Mouse (Mus musculus): ENCODE measurements around the gene Tmem59. TPM values are rescaled to one million over a fixed set of nuclear protein-coding genes. Genes with fewer than 3 reads are reported as not detected.
A peak's percentile ranks its signal among the peaks of the same experiment; 100 is the strongest.

Gene Tmem59
- polyA plus RNA-seq, 1 experiment from 2014 or later: 282 TPM

DNA sequence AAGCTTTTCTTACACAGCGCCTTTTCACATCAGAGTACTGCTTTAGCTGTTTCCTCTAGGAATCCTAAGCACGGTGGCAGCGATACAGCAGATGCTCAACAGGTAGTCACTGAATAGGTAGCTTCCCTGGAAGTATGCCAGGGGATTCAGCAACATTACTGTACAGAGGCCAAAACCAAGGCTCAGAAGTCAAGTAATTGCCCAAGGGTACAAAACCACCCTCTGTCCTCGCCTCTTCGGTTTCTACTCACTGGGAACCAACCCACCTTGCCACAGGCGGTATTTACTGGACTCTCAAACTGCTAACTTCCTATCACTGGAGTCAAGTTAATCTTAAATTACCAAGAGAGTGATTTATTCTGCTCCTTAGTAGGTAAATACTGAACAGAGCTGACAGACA lies 62.0 kb downstream of the Tmem59 start:
- 91% methylated on average over 6 of the region's 6 CpGs for WGBS (ENCODE audit: insufficient replicate concordance)
- DNase-seq (no peak), ATAC-seq (no peak)
- peaks cover 17% of the 10 kb centered on the region for H3K36me3 ChIP-seq (replicated peaks; ENCODE audit: insufficient read depth, low read length)
- no peak overlapping the region for H3K9ac ChIP-seq (replicated peaks)
- H3K9me3 ChIP-seq (ENCODE audit: low read length): no peaks in the 10 kb centered on the region
- peaks cover 10% of the 10 kb centered on the region; the same call in 1 of the 2 replicates for H3K4me1 ChIP-seq (ENCODE audit: insufficient read depth)
- TF ChIP-seq CTCF (IDR thresholded peaks at IDR 0.05; ENCODE audit: low read depth) (no peak), EP300 (IDR thresholded peaks at IDR 0.05; ENCODE audit: low read depth) (no peak)
- H3K27ac ChIP-seq (ENCODE audit: low read depth): no peak overlapping the region
- no peaks in the 10 kb centered on the region for H3K27me3 ChIP-seq (ENCODE audit: insufficient read depth, low read length)
- no peak overlapping the region for H3K4me2 ChIP-seq (ENCODE audit: low read depth, low read length)
- H3K4me3 ChIP-seq (ENCODE audit: low read depth, low read length): no peak overlapping the region

DNA sequence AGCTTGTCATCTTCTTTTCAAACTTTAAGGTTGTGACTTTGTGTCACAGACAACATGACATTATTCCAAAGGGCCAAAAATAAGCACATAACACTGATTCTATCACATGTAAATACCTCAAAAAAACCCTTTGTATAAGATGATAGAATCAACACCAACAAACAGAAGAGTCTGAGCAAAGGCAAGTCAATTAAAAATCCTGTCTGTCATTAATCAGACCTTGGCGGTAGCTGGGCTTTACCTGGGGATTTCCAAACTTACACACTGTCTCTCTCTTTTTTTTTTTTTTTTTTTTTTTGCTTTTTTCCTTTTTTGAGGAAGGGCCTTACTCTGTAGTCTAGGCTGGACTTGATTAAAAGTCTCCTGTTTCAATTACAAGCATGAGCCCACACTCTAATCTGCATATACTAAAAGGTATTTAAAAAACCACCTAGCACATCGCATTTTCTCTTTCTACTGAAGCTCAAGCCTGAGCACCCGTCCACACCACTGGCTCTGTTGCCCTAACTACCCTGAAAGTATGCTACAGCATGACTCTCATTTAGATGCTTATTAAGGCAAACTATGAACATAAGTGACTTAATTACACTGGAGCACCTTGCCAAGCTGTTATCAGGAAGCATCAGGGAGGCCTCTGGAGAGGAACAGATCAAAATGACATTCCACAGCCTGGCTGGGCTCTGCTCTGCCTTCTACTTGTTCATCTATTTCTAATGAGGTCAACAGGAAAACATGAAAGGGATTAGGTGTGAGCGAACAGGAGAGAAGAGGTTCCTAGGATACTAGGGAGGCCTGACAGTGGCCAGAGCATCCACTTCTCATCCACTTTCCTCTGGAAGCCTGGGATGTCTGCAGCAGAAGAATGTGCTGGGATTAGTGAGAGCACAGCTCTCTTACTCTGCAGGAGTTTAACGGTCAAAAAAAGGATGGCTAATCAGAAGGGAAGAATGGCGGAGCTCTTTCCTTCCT lies 65.5 kb downstream of the Tmem59 start:
- Histone ChIP-seq H3K4me1 (ENCODE audit: insufficient read depth) (peaks cover 16% of the 10 kb centered on the region; the same call in 1 of the 2 replicates), H3K27me3 (ENCODE audit: insufficient read depth, low read length) (no peaks in the 10 kb centered on the region), H3K27ac (ENCODE audit: low read depth) (no peak overlapping the region), H3K4me3 (ENCODE audit: low read depth, low read length) (no peak overlapping the region), H3K4me2 (ENCODE audit: low read depth, low read length) (no peak overlapping the region), H3K9ac (replicated peaks) (no peak overlapping the region), H3K36me3 (replicated peaks; ENCODE audit: insufficient read depth, low read length) (peaks cover 11% of the 10 kb centered on the region), H3K9me3 (ENCODE audit: low read length) (no peaks in the 10 kb centered on the region)
- TF ChIP-seq EP300 (IDR thresholded peaks at IDR 0.05; ENCODE audit: low read depth) (no peak), CTCF (IDR thresholded peaks at IDR 0.05; ENCODE audit: low read depth) (no peak)
- WGBS (ENCODE audit: insufficient replicate concordance): 82% methylated on average over 6 of the region's 6 CpGs
- DNase-seq (no peak), ATAC-seq (no peak)

DNA sequence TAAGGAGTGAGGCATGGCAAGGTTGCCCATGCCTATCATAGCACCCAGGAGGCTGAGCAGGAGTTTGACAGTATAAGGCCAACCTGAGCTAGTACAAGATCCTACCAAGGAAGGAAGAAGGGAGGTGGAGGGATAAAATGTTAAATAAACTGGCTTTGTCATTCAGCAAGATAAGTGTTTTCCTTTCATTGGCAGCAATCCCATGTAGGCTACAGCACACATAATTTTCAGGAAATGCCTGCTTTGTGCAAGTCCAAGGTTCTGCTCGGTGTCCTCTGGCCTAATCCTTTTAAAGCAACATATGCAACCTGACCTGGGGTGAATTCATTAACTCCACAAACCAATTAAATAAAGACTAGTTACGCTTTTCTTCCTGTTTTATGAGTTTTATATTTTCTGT lies 67.2 kb downstream of the Tmem59 start:
- H3K27ac ChIP-seq (ENCODE audit: low read depth): peak overlapping the region; percentile 77
- peak; percentile 57 for ATAC-seq
- no peak overlapping the region for H3K4me3 ChIP-seq (ENCODE audit: low read depth, low read length)
- H3K9me3 ChIP-seq (ENCODE audit: low read length): no peaks in the 10 kb centered on the region
- no peak overlapping the region for H3K4me2 ChIP-seq (ENCODE audit: low read depth, low read length)
- H3K4me1 ChIP-seq (ENCODE audit: insufficient read depth): peaks cover 16% of the 10 kb centered on the region; the same call in 1 of the 2 replicates
- peaks cover 4% of the 10 kb centered on the region; the same call in 1 of the 2 replicates for H3K36me3 ChIP-seq (replicated peaks; ENCODE audit: insufficient read depth, low read length)
- H3K27me3 ChIP-seq (ENCODE audit: insufficient read depth, low read length): no peaks in the 10 kb centered on the region
- no peak for TF ChIP-seq EP300 (IDR thresholded peaks at IDR 0.05; ENCODE audit: low read depth)
- 59% methylated on average over 2 of the region's 2 CpGs for WGBS (ENCODE audit: insufficient replicate concordance)
- H3K9ac ChIP-seq (replicated peaks): no peak overlapping the region
- DNase-seq: no peak

DNA sequence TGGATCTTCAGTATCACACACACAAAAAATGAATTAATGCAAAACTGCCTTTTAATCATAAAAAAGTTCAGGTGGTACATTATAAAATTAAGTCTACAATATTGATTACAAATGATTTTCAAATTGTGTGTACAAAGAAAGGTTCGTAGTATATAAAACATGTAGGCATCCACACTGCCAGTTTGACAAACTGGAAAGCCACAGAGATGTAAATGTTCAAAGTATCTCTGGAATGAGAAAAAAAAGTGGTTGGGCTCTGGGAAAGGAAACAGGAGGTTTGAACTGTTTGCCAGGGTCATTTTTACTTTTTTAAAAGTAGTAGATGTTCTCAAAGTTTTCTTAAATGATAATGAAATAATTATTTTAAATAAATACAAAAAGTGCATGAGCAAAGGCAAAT lies 67.8 kb downstream of the Tmem59 start:
- ATAC-seq: no peak

DNA sequence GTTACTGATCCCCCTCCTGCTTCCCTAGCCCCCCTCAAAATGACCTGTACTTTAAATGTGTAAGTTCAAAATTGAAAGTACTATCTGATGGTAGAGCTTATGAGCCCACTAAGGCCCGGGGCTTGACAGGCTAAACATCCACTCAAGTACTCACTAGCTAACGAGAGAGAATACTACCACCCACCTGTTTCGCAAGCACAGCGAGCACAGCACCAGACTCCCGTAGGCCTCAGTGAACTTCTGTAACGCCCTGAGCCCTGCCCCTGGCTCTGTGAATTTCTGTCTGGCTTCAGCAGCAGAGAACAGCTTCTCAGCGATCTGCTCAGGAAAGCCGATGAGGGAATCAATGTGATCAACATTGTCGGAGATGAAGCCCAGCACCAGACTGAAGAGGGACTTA lies 68.9 kb downstream of the Tmem59 start:
- WGBS (ENCODE audit: insufficient replicate concordance): 63% methylated on average over 9 of the region's 9 CpGs
- H3K4me1 ChIP-seq (ENCODE audit: insufficient read depth): peaks cover 16% of the 10 kb centered on the region; the same call in 1 of the 2 replicates
- H3K9ac ChIP-seq (replicated peaks): no peak overlapping the region
- peak; percentile 74 for ATAC-seq
- no peak overlapping the region for H3K4me3 ChIP-seq (ENCODE audit: low read depth, low read length)
- TF ChIP-seq EP300 (IDR thresholded peaks at IDR 0.05; ENCODE audit: low read depth) (no peak), CTCF (IDR thresholded peaks at IDR 0.05; ENCODE audit: low read depth) (no peak)
- H3K27me3 ChIP-seq (ENCODE audit: insufficient read depth, low read length): no peaks in the 10 kb centered on the region
- H3K27ac ChIP-seq (ENCODE audit: low read depth): peak overlapping the region; percentile 63
- no peak overlapping the region for H3K4me2 ChIP-seq (ENCODE audit: low read depth, low read length)
- H3K36me3 ChIP-seq (replicated peaks; ENCODE audit: insufficient read depth, low read length): no peaks in the 10 kb centered on the region
- no peaks in the 10 kb centered on the region for H3K9me3 ChIP-seq (ENCODE audit: low read length)
- DNase-seq: peak; percentile 49

More for the DNA sequence above, 67.8 kb downstream of the Tmem59 start:
- peak overlapping the region; percentile 67 for H3K27ac ChIP-seq (ENCODE audit: low read depth)
- H3K4me1 ChIP-seq (ENCODE audit: insufficient read depth): peaks cover 16% of the 10 kb centered on the region; the same call in 1 of the 2 replicates
- no peaks in the 10 kb centered on the region for H3K36me3 ChIP-seq (replicated peaks; ENCODE audit: insufficient read depth, low read length)
- no peaks in the 10 kb centered on the region for H3K27me3 ChIP-seq (ENCODE audit: insufficient read depth, low read length)
- no peak overlapping the region for H3K4me3 ChIP-seq (ENCODE audit: low read depth, low read length)
- no peak overlapping the region for H3K9ac ChIP-seq (replicated peaks)
- no peak for DNase-seq
- H3K9me3 ChIP-seq (ENCODE audit: low read length): no peaks in the 10 kb centered on the region
- WGBS (ENCODE audit: insufficient replicate concordance): 65% methylated on average over 1 of the region's 1 CpGs
- no peak overlapping the region for H3K4me2 ChIP-seq (ENCODE audit: low read depth, low read length)
- TF ChIP-seq EP300 (IDR thresholded peaks at IDR 0.05; ENCODE audit: low read depth): no peak
- TF ChIP-seq CTCF (IDR thresholded peaks at IDR 0.05; ENCODE audit: low read depth): no peak

DNA sequence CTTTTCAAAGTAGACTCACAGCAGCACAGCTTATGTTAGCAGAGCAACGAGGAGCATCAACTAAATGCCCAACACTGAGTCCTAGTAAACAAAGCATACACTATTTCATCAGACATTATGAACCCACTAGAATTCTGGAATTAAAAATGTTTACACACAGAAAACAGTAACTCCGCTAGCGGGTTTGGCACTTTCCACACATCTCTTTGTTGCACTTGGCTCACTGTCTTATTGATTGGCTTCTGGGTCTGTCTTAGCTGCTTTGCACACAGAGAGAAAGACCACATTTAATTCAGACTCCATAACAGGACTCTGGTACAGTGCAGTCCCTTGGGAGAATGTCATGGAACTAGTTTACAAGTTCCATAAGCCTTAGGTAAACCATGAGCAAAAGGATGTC lies 69.9 kb downstream of the Tmem59 start:
- H3K27ac ChIP-seq (ENCODE audit: low read depth): 0 out of 2 replicates have a peak overlapping the region, but pooled peaks have one; percentile 63
- 71% methylated on average over 3 of the region's 3 CpGs for WGBS (ENCODE audit: insufficient replicate concordance)
- TF ChIP-seq EP300 (IDR thresholded peaks at IDR 0.05; ENCODE audit: low read depth): no peak
- TF ChIP-seq CTCF (IDR thresholded peaks at IDR 0.05; ENCODE audit: low read depth): no peak
- DNase-seq: no peak
- H3K27me3 ChIP-seq (ENCODE audit: insufficient read depth, low read length): no peaks in the 10 kb centered on the region
- no peak overlapping the region for H3K4me2 ChIP-seq (ENCODE audit: low read depth, low read length)
- H3K9me3 ChIP-seq (ENCODE audit: low read length): no peaks in the 10 kb centered on the region
- peak; percentile 13; the same call in 1 of the 2 replicates for ATAC-seq
- peaks cover 21% of the 10 kb centered on the region; the same call in 1 of the 2 replicates for H3K4me1 ChIP-seq (ENCODE audit: insufficient read depth)
- H3K4me3 ChIP-seq (ENCODE audit: low read depth, low read length): no peak overlapping the region
- no peak overlapping the region for H3K9ac ChIP-seq (replicated peaks)
- no peaks in the 10 kb centered on the region for H3K36me3 ChIP-seq (replicated peaks; ENCODE audit: insufficient read depth, low read length)
